Mouse (Mus musculus): ENCODE measurements around the gene Arrdc2.

GRCm38 (mm10) chr8:70821992-70822391 is 17.5 kb downstream of the Arrdc2 start:
- TF ChIP-seq POLR2A (IDR thresholded peaks at IDR 0.05; ENCODE audit: low read depth, low read length) (no peak), CTCF (IDR thresholded peaks at IDR 0.05; ENCODE audit: extremely low read depth, insufficient read length, insufficient replicate concordance, low read depth, low read length) (no peak)
